Mouse (Mus musculus): ENCODE data around the gene Dlx1.

The Dlx1 gene

GRCm38 (mm10) chr2:71546640-71547071, 18.7 kb downstream of the Dlx1 start, which contains the start of gene Dlx2:
Gene Dlx2, minus strand, starts transcription at chr2:71546754.
- peak; percentile 63 for DNase-seq (ENCODE audit: low spot score)

DNA sequence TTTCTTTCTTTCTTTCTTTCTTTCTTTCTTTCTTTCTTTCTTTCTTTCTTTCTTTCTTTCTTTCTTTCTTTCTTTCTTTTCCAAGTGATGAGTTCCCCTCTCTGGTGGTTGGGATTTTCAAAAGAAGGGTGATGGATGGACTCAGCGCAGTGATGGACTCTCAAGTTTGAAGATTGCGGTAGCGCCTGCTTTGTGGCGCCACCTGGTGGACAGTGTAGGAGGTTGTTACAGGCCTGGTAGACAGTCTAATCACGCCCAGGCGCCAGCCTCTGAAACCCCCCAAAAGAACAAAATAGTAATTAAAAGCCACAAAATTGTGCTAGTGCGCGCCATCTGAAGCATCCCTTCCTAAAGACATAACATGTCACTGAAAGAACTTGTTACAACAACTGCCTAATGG, 19.9 kb downstream of the Dlx1 start:
- DNase-seq (ENCODE audit: low spot score) = peak; percentile 75

DNA sequence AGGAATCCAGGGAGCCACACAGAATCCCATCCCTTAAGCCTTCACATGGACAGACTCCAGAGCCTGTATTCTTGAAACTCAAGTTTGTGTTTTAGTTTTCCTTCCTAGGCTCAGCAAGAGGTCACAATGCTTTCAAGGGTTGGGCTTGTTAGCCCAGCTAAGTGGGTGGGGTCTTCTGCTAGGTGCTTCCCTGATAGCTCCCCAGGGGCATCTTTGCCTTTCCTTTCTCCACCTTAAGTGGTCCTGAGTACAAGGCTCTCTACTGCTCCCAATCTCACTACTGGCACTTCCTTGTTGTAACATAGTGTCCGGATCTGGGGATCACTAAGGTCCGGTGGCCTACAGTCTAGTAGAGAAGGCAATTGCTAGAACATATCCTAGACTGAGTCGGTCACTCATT, 22.4 kb downstream of the Dlx1 start:
- DNase-seq (ENCODE audit: low spot score) = no peak

DNA sequence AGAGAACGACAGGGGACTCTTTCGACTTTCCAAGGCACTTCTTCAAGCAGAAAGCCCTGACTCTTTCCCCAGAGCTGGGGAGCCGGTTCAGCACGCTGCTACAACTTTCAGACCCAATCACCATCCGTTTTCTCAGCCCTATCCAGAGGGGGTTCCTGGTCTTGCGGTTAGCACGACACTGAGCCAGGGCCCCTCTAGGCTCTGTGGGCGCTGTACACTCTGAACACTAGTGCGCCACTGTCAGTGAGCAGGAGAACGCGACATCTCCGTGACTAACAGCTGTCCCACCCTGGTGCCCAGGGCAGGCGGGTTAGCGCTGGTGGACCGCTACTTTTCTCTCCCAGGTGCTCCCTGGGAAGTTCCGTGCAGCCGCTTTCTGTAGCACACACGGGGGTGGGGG, 23.8 kb downstream of the Dlx1 start:
- DNase-seq (ENCODE audit: low spot score) = no peak

DNA sequence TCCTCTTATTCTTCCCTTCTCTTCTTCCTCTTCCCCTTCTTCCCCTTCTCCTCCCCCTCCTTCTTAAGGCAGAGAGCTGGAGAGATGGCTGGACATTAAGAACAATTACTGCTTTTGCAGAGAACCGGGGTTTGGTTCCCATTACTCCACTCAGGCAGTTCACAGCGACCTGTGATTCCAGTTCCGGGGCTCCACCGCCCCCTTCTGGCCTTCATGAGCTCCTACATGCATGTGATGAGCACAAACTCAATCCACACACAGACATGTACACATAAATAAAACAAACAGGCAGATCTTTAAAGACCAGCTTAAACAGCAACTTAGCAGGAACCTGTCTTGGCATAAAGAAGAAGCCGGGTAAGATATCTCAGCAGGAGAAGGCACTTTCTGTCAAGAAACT, 28.2 kb downstream of the Dlx1 start:
- DNase-seq (ENCODE audit: low spot score) = no peak

- no peak for DNase-seq (ENCODE audit: low spot score)
Observed at GRCm38 (mm10) chr2:71566466-71566865, 38.6 kb downstream of the Dlx1 start.

- DNase-seq (ENCODE audit: low spot score) = no peak
Observed at GRCm38 (mm10) chr2:71573736-71574135, 45.8 kb downstream of the Dlx1 start.

DNA sequence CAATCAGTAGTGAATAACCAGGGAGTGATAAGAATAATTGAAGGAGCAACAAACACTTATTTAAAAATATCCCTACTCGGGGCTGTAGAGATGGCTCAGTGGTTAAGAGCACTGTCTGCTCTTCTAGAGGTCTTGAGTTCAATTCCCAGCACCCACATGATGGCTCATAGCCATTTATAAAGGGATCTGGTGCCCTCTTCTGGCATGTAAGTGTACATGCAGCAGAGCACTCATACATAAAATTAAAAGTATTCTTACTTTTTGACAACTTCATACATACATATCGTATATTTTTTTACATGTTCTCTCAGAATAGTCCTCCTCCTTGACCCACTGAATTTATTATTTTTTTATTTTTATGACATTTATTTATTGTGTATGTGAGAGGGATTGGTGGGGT, 49.1 kb downstream of the Dlx1 start:
- DNase-seq (ENCODE audit: low spot score) = no peak

GRCm38 (mm10) chr2:71580632-71581466, 52.9 kb downstream of the Dlx1 start:
- no peak for DNase-seq (ENCODE audit: low spot score)

DNA sequence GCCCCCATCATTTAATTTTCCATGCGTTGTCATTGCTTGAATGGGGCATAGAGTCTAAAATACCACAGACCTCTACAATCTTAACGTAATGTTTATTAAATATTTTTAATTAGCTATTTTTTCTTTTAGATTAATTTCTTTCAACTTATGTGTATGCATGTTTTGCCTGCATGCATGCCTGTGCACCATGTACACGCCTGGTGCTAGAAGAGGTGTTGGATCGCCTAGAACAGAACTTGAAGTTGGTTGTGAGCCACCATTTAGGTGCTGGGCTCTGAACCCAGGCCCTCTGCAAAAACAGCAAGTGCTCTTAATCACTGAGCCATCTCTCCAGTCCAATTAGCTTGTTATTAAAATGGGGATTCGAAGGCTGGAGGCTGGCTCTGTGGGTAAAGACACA, 53.6 kb downstream of the Dlx1 start:
- no peak for DNase-seq (ENCODE audit: low spot score)
